Mouse (Mus musculus) neural tube, embryonic 13.5 days (tissue): ENCODE data around the gene Ctsz. TPM values are rescaled to one million over a fixed set of nuclear protein-coding genes. Genes with fewer than 3 reads are reported as not detected.

ENCODE experiments used
- ATAC-seq: fragments of 200-750 bp; cut with Nextera tagmentation; 2 replicates; pipeline ENCODE4 v1.8.0; 2017; ENCODE audit warnings: low read depth, mild to moderate bottlenecking, moderate TSS enrichment, moderate library complexity
- H3K27ac ChIP-seq: fragments of 300-500 bp; sonication (generic); replicated peaks from 2 replicates; pipeline ENCODE4 v1.5.1; 2015; ENCODE audit warnings: moderate library complexity, mild to moderate bottlenecking, inconsistent platforms
- H3K27me3 ChIP-seq: fragments of 300-500 bp; sonication (generic); 2 replicates; pipeline ENCODE4 v1.6.1; 2015; ENCODE audit warnings: mild to moderate bottlenecking, inconsistent platforms
- H3K36me3 ChIP-seq: fragments of 300-500 bp; sonication (generic); 2 replicates; pipeline ENCODE4 v1.6.1; 2015; ENCODE audit warnings: mild to moderate bottlenecking, inconsistent platforms
- H3K4me1 ChIP-seq: fragments of 300-500 bp; sonication (generic); replicated peaks from 2 replicates; pipeline ENCODE4 v1.6.1; 2015; ENCODE audit warnings: inconsistent platforms
- H3K4me2 ChIP-seq: fragments of 300-500 bp; sonication (generic); 2 replicates; pipeline ENCODE4 v1.6.1; 2015; ENCODE audit warnings: inconsistent platforms, mild to moderate bottlenecking, moderate library complexity
- H3K4me3 ChIP-seq: fragments of 300-500 bp; sonication (generic); 2 replicates; pipeline ENCODE4 v1.5.1; 2015; ENCODE audit warnings: mild to moderate bottlenecking, inconsistent platforms
- H3K9ac ChIP-seq: fragments of 300-500 bp; sonication (generic); 2 replicates; pipeline ENCODE4 v1.6.1; 2015; ENCODE audit warnings: moderate library complexity, mild to moderate bottlenecking, inconsistent platforms
- H3K9me3 ChIP-seq: fragments of 300-500 bp; sonication (generic); 2 replicates; pipeline ENCODE4 v1.6.1; 2016; ENCODE audit warnings: inconsistent platforms
- WGBS: fragments of 180-500 bp; shearing (Covaris S2); methylation state at CpG from one replicate; pipeline ENCODE4 v1.1.7; 2015; 5-methylcytosine and 5-hydroxymethylcytosine counted together
- polyA plus RNA-seq: library from polyadenylated mRNA; unstranded; fragments of >200 nt; fragmentation: Nextera tagmentation; extraction: Ambion mirVana; gene quantifications from 2 replicates; pipeline ENCODE4 v1.2.1, GENCODE M21; 2015

Ctsz gene
- polyA plus RNA-seq, 1 experiment from 2014 or later = 93.7 TPM

DNA sequence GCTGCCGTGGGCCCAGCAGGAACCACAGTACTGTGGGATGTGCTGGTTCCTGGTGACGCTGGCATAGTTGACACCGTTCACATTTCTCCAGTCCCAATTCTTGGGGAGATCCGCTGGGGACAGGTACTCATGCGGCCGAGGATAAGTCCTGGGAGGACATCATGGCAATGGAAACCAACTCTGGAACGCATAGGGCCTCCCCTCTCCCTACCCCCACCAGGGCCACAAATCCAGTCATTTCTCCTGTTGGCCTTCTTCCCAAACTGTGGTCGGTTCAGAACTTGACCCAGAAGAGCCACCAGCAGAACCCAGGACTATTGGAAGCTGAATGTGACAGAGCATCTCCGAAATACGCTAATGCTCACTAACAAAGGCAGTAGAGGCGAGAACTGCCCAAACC, 658 bp downstream of the Ctsz start:
- peak overlapping the region; percentile 71 for H3K9ac ChIP-seq
- no peaks in the 10 kb centered on the region for H3K27me3 ChIP-seq
- no peaks in the 10 kb centered on the region for H3K36me3 ChIP-seq
- H3K9me3 ChIP-seq = no peaks in the 10 kb centered on the region
- H3K4me2 ChIP-seq = peak overlapping the region; percentile 73
- ATAC-seq = peak; percentile 11; the same call in 1 of the 2 replicates
- 61% methylated on average over 11 of the region's 11 CpGs for WGBS
- 0 out of 2 replicates have a peak overlapping the region, but pooled peaks have one; percentile 7 for H3K27ac ChIP-seq
- H3K4me1 ChIP-seq = peaks cover 21% of the 10 kb centered on the region
- peak overlapping the region; percentile 53 for H3K4me3 ChIP-seq

DNA sequence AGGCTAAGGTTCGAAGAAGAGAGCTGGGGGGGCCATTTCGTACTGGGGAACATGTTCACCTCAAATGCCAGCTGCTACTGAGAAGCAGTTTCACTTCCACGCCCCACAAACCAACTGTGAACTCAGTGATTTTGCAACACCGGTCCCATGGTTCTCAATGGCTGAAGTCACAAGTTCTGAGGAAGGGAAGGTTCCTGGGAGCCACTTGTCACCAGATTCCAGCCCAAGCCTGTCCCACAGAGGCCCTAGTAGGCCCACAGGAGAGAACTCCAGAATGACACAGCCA, 1.2 kb downstream of the Ctsz start:
- ATAC-seq = no peak
- Histone ChIP-seq H3K4me1 (peaks cover 21% of the 10 kb centered on the region), H3K9ac (no peak overlapping the region), H3K4me2 (peak overlapping the region; percentile 73), H3K27ac (no peak overlapping the region), H3K36me3 (no peaks in the 10 kb centered on the region), H3K4me3 (peak overlapping the region; percentile 53), H3K27me3 (no peaks in the 10 kb centered on the region), H3K9me3 (no peaks in the 10 kb centered on the region)
- WGBS = 92% methylated on average over 4 of the region's 4 CpGs

DNA sequence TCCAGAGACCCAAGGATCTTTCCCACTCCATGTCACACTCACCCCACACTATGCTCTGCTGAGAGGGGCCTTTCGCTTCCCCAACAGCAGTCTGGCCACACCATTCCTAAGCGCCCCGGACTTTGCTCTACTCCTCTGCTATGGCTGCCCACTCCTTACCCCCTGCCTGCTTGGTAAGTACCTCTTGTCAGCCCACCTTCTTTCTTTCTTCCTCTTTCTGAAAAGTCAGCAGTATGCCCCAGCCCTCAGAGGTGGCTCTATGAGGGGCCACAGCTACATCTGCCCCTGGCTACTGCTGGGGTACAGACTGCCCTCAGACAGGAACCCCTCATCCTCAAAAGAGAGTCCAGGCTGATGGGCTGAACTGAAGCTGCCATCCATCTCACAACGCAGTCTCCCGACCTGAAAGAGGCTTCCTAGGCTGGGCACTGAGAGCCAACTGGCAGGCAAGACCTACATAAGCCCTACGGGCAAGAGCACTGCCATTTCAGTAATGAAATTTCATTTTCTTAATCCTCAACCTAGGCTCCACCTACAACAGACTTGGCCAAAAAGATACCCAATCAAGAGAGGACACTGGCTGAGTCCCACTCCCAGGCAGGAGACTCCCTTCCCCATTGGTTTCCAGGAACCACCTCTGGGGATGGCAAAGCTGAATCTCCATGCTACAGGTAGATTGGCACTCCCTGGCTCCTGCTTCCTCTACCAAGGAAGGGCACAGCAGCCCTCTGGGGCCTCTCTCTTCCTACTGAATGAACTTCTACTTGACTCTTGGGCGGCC, 1.7 kb downstream of the Ctsz start:
- no peak overlapping the region for H3K4me3 ChIP-seq
- no peak overlapping the region for H3K9ac ChIP-seq
- no peak overlapping the region for H3K4me2 ChIP-seq
- H3K27ac ChIP-seq = no peak overlapping the region
- no peaks in the 10 kb centered on the region for H3K27me3 ChIP-seq
- WGBS = 95% methylated on average over 7 of the region's 7 CpGs
- peaks cover 21% of the 10 kb centered on the region for H3K4me1 ChIP-seq
- no peak for ATAC-seq
- H3K9me3 ChIP-seq = no peaks in the 10 kb centered on the region
- no peaks in the 10 kb centered on the region for H3K36me3 ChIP-seq

DNA sequence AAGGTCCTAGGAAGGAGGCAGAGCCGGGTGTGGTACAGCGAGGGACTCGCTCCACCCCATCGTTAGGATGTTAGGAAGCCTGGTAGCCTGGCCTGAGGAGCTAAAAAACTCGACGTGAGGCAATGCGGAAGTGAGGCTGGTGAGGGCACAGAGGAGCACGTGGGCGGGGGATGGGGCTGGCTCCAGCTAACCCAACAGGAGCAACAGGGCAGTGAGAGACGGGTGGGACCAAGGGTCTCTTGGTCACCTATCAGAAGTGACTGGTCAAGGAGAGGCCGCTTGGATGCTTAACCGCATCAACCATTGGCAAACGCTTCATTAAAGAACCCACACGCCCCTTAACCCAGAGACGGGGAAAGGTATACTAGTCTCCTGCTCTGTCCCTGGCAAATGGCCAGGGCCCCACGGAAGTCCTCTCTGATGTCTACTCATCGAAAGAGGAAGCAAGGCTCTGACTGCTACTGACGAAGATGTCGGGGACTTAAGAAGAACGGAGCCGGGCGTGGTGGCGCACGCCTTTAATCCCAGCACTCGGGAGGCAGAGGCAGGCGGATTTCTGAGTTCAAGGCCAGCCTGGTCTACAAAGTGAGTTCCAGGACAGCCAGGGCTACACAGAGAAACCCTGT, 2.6 kb downstream of the Ctsz start:
- Histone ChIP-seq H3K27me3 (no peaks in the 10 kb centered on the region), H3K27ac (no peak overlapping the region), H3K36me3 (no peaks in the 10 kb centered on the region), H3K9ac (no peak overlapping the region), H3K4me1 (peaks cover 21% of the 10 kb centered on the region), H3K4me3 (no peak overlapping the region), H3K4me2 (no peak overlapping the region), H3K9me3 (no peaks in the 10 kb centered on the region)
- WGBS = 94% methylated on average over 26 of the region's 26 CpGs
- no peak for ATAC-seq

DNA sequence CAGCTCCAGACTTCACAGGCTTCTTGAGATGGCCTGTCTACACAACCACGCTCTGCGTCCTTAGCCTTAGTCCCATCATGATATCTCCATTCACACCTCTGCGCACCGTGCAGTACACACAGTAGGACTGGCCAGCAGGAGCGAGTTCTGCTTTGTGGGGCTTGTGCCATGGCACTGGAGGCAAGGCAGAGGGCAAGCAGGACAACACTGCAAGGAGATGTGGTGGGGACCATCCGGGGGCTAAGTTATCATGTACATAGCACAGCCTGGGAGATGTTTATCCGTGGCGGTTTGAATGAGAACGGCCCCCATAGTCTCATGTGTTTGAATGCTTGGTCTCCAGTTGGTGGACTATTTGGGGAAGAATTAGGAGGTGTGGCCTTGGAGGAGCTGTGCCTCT, 3.9 kb downstream of the Ctsz start:
- Histone ChIP-seq H3K4me3 (no peak overlapping the region), H3K27me3 (no peaks in the 10 kb centered on the region), H3K27ac (no peak overlapping the region), H3K4me1 (peaks cover 21% of the 10 kb centered on the region), H3K9me3 (no peaks in the 10 kb centered on the region), H3K9ac (no peak overlapping the region), H3K36me3 (no peaks in the 10 kb centered on the region), H3K4me2 (no peak overlapping the region)
- ATAC-seq = no peak
- 95% methylated on average over 9 of the region's 9 CpGs for WGBS

DNA sequence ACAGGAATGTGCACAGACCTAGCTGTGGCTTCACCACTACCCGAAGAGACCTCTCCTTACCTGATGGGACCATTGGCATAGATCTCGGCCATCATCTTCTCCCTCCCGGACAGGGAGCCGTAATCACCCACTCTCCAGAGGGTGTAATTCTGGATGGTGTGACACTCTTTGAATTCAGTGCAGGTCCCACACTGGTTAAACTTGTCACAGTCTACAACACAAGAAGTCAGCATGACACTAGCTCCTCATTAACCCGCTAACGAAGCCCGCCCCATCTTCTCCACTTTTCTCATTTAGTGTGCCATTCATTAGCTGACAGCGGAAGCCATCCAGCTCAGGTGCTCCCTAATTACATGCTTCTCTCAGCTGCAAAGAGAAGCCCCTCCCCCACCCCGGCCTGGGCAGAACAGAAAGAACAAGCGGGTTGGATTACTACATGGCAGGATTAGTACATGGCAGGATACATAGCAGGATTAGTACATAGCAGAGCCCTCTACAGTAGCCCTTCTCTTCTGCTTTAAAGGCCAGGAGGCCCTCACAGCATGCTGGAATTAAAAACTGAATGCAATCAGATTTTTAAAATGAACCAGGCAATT, 9.7 kb downstream of the Ctsz start:
- Histone ChIP-seq H3K27ac (peak overlapping the region; percentile 49; the same call in 1 of the 2 replicates), H3K36me3 (peaks cover 55% of the 10 kb centered on the region)

DNA sequence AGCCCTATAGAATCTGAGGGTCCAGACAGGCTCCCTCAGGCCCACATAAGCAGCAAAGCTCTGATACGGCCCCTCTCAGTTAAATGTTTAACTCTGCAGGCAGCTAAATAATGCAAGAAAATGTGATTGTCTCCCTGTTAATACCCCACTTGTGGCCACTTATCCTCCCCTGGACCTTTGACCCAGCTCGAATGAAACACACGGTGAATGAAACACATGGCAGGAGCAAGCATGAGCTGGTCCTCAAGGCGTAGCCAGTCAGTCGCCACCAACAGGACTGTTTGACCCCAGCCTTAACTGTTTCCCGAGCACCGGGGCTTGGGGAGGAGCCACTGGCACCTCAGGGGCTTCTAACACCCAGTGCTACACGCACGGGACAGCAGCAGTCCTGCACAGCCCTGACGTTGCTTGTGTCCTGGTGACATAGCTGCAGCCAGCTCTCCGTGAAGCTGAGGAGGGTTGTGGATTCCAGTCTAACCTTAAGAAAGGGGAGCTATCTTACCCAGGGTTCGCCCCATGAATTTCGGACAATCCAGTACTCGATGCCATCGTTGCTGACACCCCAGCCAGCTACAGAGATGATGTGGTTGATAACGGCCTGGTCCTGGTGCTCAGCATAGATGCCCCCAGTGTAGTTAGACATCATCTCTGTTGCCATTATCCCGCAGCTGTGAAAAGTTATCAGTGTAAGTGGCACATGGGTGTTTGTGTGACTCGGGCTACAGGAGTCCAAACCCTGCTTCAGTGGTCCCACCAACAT, 10.6 kb downstream of the Ctsz start:
- Histone ChIP-seq H3K9ac (no peak overlapping the region), H3K27me3 (no peaks in the 10 kb centered on the region), H3K36me3 (peaks cover 63% of the 10 kb centered on the region), H3K4me1 (0 out of 2 replicates have a peak, but pooled peaks cover 10% of the 10 kb centered on the region), H3K4me3 (no peak overlapping the region), H3K27ac (no peak overlapping the region), H3K9me3 (no peaks in the 10 kb centered on the region), H3K4me2 (no peak overlapping the region)
- WGBS = 84% methylated on average over 18 of the region's 18 CpGs
- no peak for ATAC-seq

More for the DNA sequence above, 9.7 kb downstream of the Ctsz start:
- no peaks in the 10 kb centered on the region for H3K9me3 ChIP-seq
- H3K4me1 ChIP-seq = 0 out of 2 replicates have a peak, but pooled peaks cover 10% of the 10 kb centered on the region
- H3K9ac ChIP-seq = no peak overlapping the region
- peak; percentile 62 for ATAC-seq
- H3K4me3 ChIP-seq = no peak overlapping the region
- WGBS = 66% methylated on average over 10 of the region's 10 CpGs
- no peaks in the 10 kb centered on the region for H3K27me3 ChIP-seq
- H3K4me2 ChIP-seq = no peak overlapping the region

DNA sequence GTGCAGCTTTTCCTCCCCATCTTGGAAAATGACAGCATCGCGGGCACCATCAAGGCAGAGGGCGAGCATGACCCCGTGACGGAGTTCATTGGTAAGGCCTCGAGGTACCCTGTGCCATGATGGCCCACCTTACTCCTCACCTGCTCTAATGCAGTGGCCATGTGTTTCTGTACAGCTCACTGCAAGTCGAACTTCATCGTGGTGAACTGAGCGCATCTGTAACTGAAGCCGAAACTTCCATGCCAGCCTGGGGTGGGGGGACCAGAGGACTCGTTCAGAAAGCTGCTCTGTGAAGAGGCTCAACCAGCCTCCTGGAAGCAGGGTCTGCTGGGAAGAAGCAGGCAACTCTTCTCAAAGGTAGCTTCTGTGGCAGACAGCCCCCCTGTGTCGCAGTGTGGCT, 12.0 kb downstream of the Ctsz start:
- Histone ChIP-seq H3K9ac (no peak overlapping the region), H3K4me1 (0 out of 2 replicates have a peak, but pooled peaks cover 10% of the 10 kb centered on the region), H3K4me3 (no peak overlapping the region), H3K27me3 (no peaks in the 10 kb centered on the region), H3K27ac (no peak overlapping the region), H3K9me3 (no peaks in the 10 kb centered on the region), H3K4me2 (no peak overlapping the region), H3K36me3 (peaks cover 77% of the 10 kb centered on the region)
- 95% methylated on average over 12 of the region's 12 CpGs for WGBS
- ATAC-seq = no peak

DNA sequence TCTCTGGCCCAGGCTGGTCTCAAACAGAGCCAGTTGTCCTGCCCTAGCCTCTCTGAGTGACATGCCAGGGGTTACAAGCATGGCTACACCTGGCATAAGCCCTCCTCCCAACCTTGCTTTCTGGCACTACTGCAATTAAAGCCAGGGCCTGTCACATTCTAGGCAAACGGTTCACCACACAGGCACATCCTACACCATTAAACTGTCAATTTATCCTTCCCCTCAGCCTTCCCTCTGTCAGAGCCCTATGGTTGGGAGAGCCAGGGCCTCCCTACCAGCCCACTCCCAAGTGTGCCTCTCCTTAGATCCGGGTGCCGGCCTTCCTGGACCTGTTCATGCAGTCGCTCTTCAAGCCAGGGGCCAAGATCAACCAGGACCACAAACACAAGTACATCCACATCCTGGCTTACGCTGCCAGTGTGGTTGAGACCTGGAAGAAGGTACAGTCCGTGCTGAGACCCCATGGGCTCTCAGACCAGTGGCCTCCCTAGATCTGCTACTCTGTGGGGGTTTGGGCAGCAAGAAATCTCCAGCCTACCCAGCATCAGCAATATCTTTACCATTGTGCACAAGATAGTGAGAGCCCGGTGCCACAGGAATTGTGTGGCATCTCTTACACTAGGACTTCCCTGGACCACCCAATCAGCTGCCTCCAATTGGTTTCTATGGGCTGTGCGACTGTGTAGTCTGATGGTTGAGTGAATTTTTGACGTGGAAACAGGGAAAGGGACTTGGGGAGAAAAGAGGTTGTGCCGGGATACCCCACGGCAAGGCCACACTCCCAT, 14.3 kb downstream of the Ctsz start:
- H3K27me3 ChIP-seq = no peaks in the 10 kb centered on the region
- H3K4me2 ChIP-seq = no peak overlapping the region
- no peak overlapping the region for H3K27ac ChIP-seq
- peaks cover 99% of the 10 kb centered on the region for H3K36me3 ChIP-seq
- WGBS = 93% methylated on average over 11 of the region's 11 CpGs
- H3K9me3 ChIP-seq = no peaks in the 10 kb centered on the region
- ATAC-seq = no peak
- no peak overlapping the region for H3K9ac ChIP-seq
- 0 out of 2 replicates have a peak, but pooled peaks cover 9% of the 10 kb centered on the region for H3K4me1 ChIP-seq
- no peak overlapping the region for H3K4me3 ChIP-seq

DNA sequence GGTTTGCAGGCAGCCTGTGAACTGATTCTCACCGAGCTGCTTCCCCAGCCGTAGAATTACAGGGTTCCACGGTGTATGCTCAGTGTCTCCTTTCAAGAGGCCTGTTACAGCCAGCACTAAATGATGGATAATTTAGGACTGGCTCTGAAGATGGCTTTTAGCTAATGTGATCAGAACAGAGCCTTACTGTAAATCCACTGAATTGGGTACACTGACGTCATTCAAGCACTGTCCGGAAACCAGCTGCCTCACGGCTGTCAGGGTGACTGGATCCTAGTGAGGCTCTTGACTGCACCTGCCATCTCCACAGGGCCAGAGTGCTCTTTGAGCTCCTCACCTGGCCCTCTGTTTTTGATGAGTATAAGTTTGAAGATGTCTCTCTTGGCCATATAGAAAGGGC, 17.7 kb downstream of the Ctsz start:
- Histone ChIP-seq H3K9me3 (no peaks in the 10 kb centered on the region), H3K4me1 (peaks cover 11% of the 10 kb centered on the region), H3K4me2 (no peak overlapping the region), H3K27me3 (no peaks in the 10 kb centered on the region), H3K9ac (no peak overlapping the region), H3K27ac (no peak overlapping the region), H3K36me3 (peaks cover 67% of the 10 kb centered on the region), H3K4me3 (no peak overlapping the region)
- WGBS = 84% methylated on average over 6 of the region's 6 CpGs
- no peak for ATAC-seq

DNA sequence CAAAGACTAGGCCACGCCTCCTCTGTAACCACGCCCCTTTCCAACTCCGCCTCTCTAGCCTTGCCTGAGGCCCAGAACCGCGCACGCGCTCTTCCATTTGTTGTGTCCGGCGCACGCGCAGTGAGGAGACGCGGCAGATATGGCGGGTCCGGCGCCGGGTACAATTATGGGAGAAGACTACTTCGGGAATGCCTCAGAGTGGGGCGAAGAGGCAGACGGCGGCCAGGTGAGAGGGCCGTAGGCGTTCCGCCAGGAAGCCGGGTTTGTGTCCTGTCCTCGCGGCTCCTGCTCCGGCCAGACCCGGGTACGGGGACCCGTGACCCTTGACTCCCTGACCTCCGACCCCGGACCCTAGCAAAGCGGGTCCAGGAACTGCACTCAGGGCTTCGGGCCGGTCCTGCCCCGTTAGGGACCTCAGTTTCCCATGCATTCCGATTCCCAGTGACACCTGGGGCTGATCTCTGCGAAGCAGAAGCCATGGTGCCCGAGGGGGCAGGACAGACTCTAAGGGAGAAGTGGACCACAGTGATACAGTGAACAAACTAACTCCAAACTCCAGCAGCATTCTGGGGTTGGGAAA, 23.0 kb downstream of the Ctsz start, which contains the start of gene Nelfcd:
Nelfcd (plus strand) TSS at position 74 of the 580 bp plus-strand sequence.
- H3K27me3 ChIP-seq = no peaks in the 10 kb centered on the region
- H3K4me2 ChIP-seq = peak within 1 kb of the TSS; percentile 87
- peak within 1 kb of the TSS; percentile 89 for H3K9ac ChIP-seq
- peak within 1 kb of the TSS; percentile 92 for H3K4me3 ChIP-seq
- peak; percentile 94 for ATAC-seq
- H3K27ac ChIP-seq = no peak within 1 kb of the TSS
- peaks cover 14% of the 10 kb centered on the region for H3K36me3 ChIP-seq
- 1% methylated on average over 40 of the region's 40 CpGs for WGBS
- H3K9me3 ChIP-seq = no peaks in the 10 kb centered on the region
- H3K4me1 ChIP-seq = peaks cover 13% of the 10 kb centered on the region
